Mouse (Mus musculus) forebrain, postnatal 0 days (tissue): ENCODE results near the gene Rnf220. TPM values are rescaled to one million over a fixed set of nuclear protein-coding genes. Genes with fewer than 3 reads are reported as not detected.

ENCODE experiments used
- ATAC-seq: fragments of 200-750 bp; cut with Nextera tagmentation; 2 replicates; pipeline ENCODE4 v1.8.0; 2017; ENCODE audit warnings: mild to moderate bottlenecking, moderate library complexity
- DNase-seq: peaks from one replicate; pipeline ENCODE4 v3.0.0-alpha.2; 2015
- H3K27ac ChIP-seq: fragments of 300-500 bp; sonication (generic); 2 replicates; pipeline ENCODE4 v1.5.1; 2014; ENCODE audit warnings: low read depth, mild to moderate bottlenecking, antibody characterized with exemption, low read length, moderate library complexity, mixed read lengths
- H3K27me3 ChIP-seq: fragments of 300-500 bp; sonication (generic); 2 replicates; pipeline ENCODE4 v1.6.1; 2014; ENCODE audit warnings: mild to moderate bottlenecking, low read length, mixed read lengths; ENCODE audit not compliant: insufficient read depth
- H3K36me3 ChIP-seq: fragments of 300-500 bp; sonication (generic); 2 replicates; pipeline ENCODE4 v1.6.1; 2014; ENCODE audit warnings: mild to moderate bottlenecking, moderate library complexity; ENCODE audit not compliant: insufficient read depth
- H3K4me1 ChIP-seq: fragments of 300-500 bp; sonication (generic); 2 replicates; pipeline ENCODE4 v1.6.1; 2014; ENCODE audit warnings: antibody characterized with exemption; ENCODE audit not compliant: insufficient read depth
- H3K4me2 ChIP-seq: fragments of 300-500 bp; sonication (generic); 2 replicates; pipeline ENCODE4 v1.6.1; 2014; ENCODE audit warnings: low read depth, mild to moderate bottlenecking, moderate library complexity
- H3K4me3 ChIP-seq: fragments of 300-500 bp; sonication (generic); 2 replicates; pipeline ENCODE4 v1.5.1; 2014; ENCODE audit warnings: low read depth, low read length, mixed read lengths
- H3K9ac ChIP-seq: fragments of 300-500 bp; sonication (generic); 2 replicates; pipeline ENCODE4 v1.6.1; 2014; ENCODE audit warnings: mild to moderate bottlenecking
- H3K9me3 ChIP-seq: fragments of 300-500 bp; sonication (generic); 2 replicates; pipeline ENCODE4 v1.6.1; 2016; ENCODE audit warnings: low read length
- CTCF ChIP-seq: sonication (generic); IDR thresholded peaks from 2 replicates; pipeline ENCODE4 v1.5.1; 2016; ENCODE audit warnings: antibody characterized with exemption, control low read depth, low read depth
- WGBS: fragments of 180-500 bp; shearing (Covaris S2); extraction: QIAGEN DNeasy Blood & Tissue Kit; methylation state at CpG from one replicate; pipeline ENCODE4 v1.1.7; 2014; 5-methylcytosine and 5-hydroxymethylcytosine counted together
- polyA plus RNA-seq: library from polyadenylated mRNA; unstranded; fragments of >200 nt; fragmentation: Nextera tagmentation; extraction: Ambion mirVana; gene quantifications from 2 replicates; pipeline ENCODE4 v1.2.1, GENCODE M21; 2015
- total RNA-seq: library from RNA; depleted of rRNA; stranded (reverse); fragments of >200 nt; gene quantifications from 2 replicates; pipeline ENCODE4 v1.2.3, GENCODE M21; 2014

The Rnf220 gene
- total and polyA plus RNA-seq, 2 experiments from 2014 or later, result 140 to 185 TPM

DNA sequence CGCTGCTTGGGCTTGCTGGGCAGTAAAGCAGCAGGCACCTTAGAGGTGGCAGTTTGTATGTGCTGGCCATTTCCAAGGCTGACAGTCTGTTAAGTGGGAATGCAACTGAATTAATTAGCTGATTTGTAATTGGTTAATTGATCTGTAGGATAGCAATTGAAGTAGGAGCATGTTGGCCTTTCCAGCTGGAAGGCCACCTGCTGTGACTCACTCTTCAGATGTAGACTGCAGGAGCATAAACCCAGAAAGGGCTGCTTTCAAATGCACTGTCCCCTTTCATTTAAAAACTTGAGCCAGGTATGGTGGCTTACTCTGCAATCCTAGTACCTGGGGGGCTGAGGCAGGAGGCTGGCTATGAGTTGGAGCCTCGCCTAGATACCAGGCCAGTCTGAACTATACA lies 171.8 kb downstream of the Rnf220 start:
- Histone ChIP-seq H3K9ac (no peak overlapping the region), H3K4me2 (no peak overlapping the region), H3K27ac (no peak overlapping the region), H3K27me3 (no peaks in the 10 kb centered on the region), H3K4me1 (no peaks in the 10 kb centered on the region), H3K36me3 (no peaks in the 10 kb centered on the region), H3K9me3 (no peaks in the 10 kb centered on the region), H3K4me3 (no peak overlapping the region)
- WGBS, result 69% methylated on average over 2 of the region's 2 CpGs
- DNase-seq, result no peak
- no peak for ATAC-seq
- TF ChIP-seq CTCF, result no peak

DNA sequence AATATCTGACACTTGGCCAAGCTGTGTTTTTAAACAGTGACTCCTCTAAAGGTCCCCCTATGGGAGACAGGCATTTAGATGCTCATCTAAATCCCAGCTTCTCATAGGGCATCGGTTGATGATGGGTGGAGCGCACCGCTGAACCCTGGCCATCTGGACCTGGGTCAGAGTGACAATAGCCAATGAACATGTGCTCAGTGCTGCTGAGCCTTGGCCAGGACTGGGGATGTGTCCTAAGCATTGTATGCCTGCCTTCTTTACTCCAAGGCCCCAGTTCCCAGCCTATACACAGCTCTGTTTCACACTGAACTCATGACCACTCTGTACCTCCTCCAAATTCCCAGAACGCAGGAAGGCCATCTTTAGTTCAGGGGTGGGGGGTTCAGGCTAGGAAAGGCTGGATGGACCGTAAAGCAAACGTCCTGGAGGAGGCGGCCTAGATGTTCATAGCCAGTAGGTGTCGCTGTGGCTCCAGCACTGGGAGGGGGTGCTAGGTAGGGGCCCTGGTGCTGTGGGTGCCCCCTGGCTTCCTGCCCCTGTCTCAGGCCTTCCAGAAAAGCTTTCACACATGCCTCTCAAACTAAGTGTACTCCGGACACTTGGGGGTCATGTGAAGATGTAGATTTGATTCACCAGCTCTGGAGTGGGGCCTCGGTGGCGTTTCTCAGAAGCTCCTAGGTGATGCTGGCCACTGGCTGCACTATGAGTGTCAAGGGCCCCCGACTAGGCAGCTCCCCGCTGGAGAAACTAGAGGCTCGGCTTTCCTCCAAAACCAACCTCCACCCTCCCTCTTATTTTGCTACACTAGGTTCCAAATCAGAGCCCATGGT lies 173.1 kb downstream of the Rnf220 start:
- peak; percentile 68 for DNase-seq
- no peaks in the 10 kb centered on the region; the same call in 1 of the 2 replicates for H3K27me3 ChIP-seq
- TF ChIP-seq CTCF, result peak; percentile 89
- H3K9ac ChIP-seq, result no peak overlapping the region
- no peaks in the 10 kb centered on the region for H3K9me3 ChIP-seq
- no peak overlapping the region for H3K27ac ChIP-seq
- peak; percentile 53; the same call in 1 of the 2 replicates for ATAC-seq
- H3K36me3 ChIP-seq, result no peaks in the 10 kb centered on the region
- no peak overlapping the region for H3K4me2 ChIP-seq
- no peaks in the 10 kb centered on the region for H3K4me1 ChIP-seq
- 25% methylated on average over 14 of the region's 14 CpGs for WGBS
- no peak overlapping the region for H3K4me3 ChIP-seq

DNA sequence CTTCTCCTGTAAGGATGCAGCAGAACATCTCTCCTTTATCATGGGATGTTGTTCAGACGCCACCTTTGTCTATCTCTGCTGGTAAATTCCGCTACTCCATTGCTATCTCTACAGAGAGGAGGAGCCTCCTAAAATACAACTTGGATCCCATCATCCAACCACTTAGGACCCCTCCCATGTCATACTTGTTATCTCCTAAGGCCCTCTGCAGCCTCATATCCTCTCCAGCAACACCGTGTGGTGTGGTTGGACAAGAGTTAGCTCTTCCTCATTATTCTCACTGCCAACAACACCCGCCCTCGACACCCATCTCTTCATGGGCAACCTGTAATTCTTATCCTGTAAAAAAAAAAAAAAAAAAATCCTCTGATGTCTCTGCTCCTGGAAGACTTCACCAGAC lies 175.8 kb downstream of the Rnf220 start:
- H3K27me3 ChIP-seq, result no peaks in the 10 kb centered on the region; the same call in 1 of the 2 replicates
- no peaks in the 10 kb centered on the region for H3K4me1 ChIP-seq
- no peak overlapping the region for H3K27ac ChIP-seq
- DNase-seq, result no peak
- H3K9ac ChIP-seq, result no peak overlapping the region
- H3K9me3 ChIP-seq, result no peaks in the 10 kb centered on the region
- H3K4me2 ChIP-seq, result no peak overlapping the region
- no peaks in the 10 kb centered on the region for H3K36me3 ChIP-seq
- ATAC-seq, result no peak
- no peak for TF ChIP-seq CTCF
- H3K4me3 ChIP-seq, result no peak overlapping the region
- WGBS, result 92% methylated on average over 5 of the region's 5 CpGs

DNA sequence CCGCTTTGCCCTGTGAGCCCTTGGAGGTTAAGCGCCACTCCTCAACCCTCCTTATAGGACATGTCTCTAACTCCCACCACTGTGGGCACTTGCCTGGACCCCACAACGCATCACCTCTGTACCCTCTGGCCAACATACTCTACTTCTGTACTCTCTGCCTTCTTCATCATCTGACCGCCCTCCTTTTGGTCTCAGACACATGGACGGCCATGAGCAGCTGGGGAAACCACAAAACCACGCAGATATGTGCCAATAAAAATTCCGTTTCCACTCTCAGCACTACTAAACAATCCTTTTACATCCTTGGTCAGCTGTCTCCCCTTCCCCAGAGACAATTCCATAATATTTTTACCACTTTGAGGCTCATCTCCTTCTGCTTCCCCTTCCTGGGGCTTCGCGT lies 178.3 kb downstream of the Rnf220 start:
- DNase-seq (no peak), ATAC-seq (no peak)
- WGBS, result 93% methylated on average over 9 of the region's 9 CpGs
- Histone ChIP-seq H3K4me3 (no peak overlapping the region), H3K9me3 (no peaks in the 10 kb centered on the region), H3K36me3 (no peaks in the 10 kb centered on the region), H3K27me3 (peaks cover 2% of the 10 kb centered on the region), H3K27ac (no peak overlapping the region), H3K4me2 (no peak overlapping the region), H3K4me1 (no peaks in the 10 kb centered on the region), H3K9ac (no peak overlapping the region)
- TF ChIP-seq CTCF, result no peak

DNA sequence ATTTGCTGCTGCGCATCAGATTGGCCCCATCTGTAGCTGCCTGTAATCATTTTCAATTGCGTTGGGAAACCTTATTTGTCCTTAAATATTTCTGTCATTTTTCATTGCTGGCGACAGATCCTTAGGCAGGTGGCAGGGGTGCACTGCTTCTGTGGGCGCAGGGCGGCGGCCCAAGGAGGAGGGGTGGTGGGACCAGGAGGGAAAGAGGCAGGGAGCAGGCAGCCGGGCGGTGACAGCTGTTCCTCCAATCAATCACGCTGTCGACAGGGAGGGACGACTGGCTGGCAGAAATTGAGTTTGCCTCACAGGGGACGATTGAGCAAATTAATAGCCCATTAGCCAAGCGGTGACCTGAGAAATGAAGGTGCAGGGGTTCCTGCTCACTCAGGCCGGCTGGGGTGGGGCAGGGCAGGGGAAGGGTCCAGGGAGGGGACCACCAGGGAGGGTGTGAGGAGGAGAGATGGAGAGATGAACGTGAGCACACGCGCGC lies 179.1 kb downstream of the Rnf220 start:
- ATAC-seq (peak; percentile 51), DNase-seq (peak; percentile 18)
- WGBS, result 21% methylated on average over 18 of the region's 18 CpGs
- Histone ChIP-seq H3K4me1 (no peaks in the 10 kb centered on the region), H3K36me3 (no peaks in the 10 kb centered on the region), H3K4me2 (peak overlapping the region; percentile 44), H3K27me3 (peaks cover 10% of the 10 kb centered on the region), H3K9me3 (no peaks in the 10 kb centered on the region), H3K9ac (peak overlapping the region; percentile 25; the same call in 1 of the 2 replicates), H3K4me3 (peak overlapping the region; percentile 7; the same call in 1 of the 2 replicates), H3K27ac (no peak overlapping the region)
- TF ChIP-seq CTCF, result no peak

DNA sequence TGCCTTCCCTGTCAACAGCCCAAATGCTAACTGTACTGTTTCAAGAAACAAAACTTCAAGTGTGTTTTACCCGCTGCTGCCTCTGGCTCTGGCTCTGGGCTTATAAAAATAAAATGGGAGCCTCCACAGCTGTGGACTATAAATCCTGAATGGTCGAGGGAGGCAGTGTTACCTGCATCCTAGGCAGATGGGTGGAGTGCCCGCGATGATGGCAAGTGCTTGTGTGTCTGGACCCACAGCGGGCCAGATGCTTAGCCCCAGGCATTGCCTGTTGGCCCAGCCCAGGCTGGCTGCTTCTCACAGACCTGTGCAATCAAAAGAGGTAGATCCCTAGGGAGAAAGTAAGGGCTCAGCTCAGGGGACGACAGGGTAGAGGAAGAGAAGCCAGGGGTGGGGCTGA lies 180.1 kb downstream of the Rnf220 start:
- H3K4me2 ChIP-seq, result no peak overlapping the region
- H3K36me3 ChIP-seq, result no peaks in the 10 kb centered on the region
- H3K4me3 ChIP-seq, result no peak overlapping the region
- H3K27ac ChIP-seq, result no peak overlapping the region
- no peaks in the 10 kb centered on the region for H3K4me1 ChIP-seq
- H3K27me3 ChIP-seq, result peaks cover 13% of the 10 kb centered on the region
- ATAC-seq, result no peak
- TF ChIP-seq CTCF, result no peak
- no peak for DNase-seq
- 48% methylated on average over 6 of the region's 6 CpGs for WGBS
- H3K9ac ChIP-seq, result no peak overlapping the region
- H3K9me3 ChIP-seq, result no peaks in the 10 kb centered on the region

DNA sequence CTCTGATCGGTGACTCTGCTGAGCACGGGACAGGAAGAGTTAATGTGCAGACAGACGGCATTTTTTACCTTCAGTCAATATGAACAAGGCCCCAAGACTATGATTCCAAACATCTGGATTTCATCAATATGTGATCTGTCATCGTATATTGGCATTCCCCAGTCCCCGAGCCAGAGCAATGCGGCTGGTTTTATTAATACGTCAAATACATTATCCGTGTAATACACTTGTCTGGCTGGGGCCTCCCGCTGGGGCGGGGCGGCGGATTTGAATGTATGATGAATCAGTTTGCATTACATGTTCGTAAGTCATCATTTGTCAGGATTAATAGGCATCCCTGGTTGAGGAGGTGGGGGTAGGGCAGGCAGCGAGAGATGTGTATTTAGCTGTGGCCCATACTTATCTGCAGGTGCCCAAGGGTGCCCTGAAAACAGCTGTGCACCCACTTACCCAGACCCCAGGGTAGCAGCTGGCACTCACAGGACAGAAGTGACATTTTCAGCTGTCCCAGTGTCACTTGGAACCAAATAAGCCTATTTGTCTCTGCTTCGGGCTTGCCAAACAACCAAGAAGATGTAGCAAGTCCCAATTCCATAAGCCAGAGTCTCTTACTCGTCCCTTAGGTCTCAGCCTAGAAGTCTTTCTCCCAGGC lies 181.9 kb downstream of the Rnf220 start:
- WGBS, result 79% methylated on average over 16 of the region's 16 CpGs
- ATAC-seq, result no peak
- Histone ChIP-seq H3K4me2 (no peak overlapping the region), H3K9ac (no peak overlapping the region), H3K27me3 (peaks cover 13% of the 10 kb centered on the region), H3K4me1 (no peaks in the 10 kb centered on the region), H3K9me3 (no peaks in the 10 kb centered on the region), H3K36me3 (no peaks in the 10 kb centered on the region), H3K4me3 (no peak overlapping the region), H3K27ac (no peak overlapping the region)
- no peak for DNase-seq
- TF ChIP-seq CTCF, result no peak
